Mouse (Mus musculus): Measurements from ENCODE around the gene Kcnb1. TPM values are rescaled to one million over a fixed set of nuclear protein-coding genes. Genes with fewer than 3 reads are reported as not detected.

Gene Kcnb1
- polyA plus RNA-seq, 1 experiment: 2.1 TPM

GRCm38 (mm10) chr2:167101743-167102441 is 88.1 kb downstream of the Kcnb1 start:
- no peaks in the 10 kb centered on the region for H3K27me3 ChIP-seq (ENCODE audit: control insufficient read depth, insufficient read depth, low read length)
- peak overlapping the region; percentile 26; the same call in 1 of the 2 replicates for H3K27ac ChIP-seq (ENCODE audit: control insufficient read depth, insufficient read depth, low read length)
- H3K4me1 ChIP-seq (replicated peaks; ENCODE audit: control insufficient read depth, insufficient read depth, low read length): peaks cover 7% of the 10 kb centered on the region
- H3K4me3 ChIP-seq (ENCODE audit: control insufficient read depth, insufficient read depth, low read length): peak overlapping the region; percentile 42
- H3K36me3 ChIP-seq (ENCODE audit: control insufficient read depth, insufficient read depth, low read length): no peaks in the 10 kb centered on the region
- DNase-seq: peak; percentile 84
- TF ChIP-seq CTCF (IDR thresholded peaks at IDR 0.05; ENCODE audit: borderline replicate concordance, control insufficient read depth, extremely low read depth, insufficient read depth, low read length, poor library complexity) (no peak), POLR2A (IDR thresholded peaks at IDR 0.05; ENCODE audit: control insufficient read depth, extremely low read depth, insufficient read depth, low read length, poor library complexity) (no peak)
- WGBS: 6% methylated on average over 17 of the region's 17 CpGs

GRCm38 (mm10) chr2:167094688-167095087 is 95.3 kb downstream of the Kcnb1 start:
- WGBS: 80% methylated on average over 4 of the region's 4 CpGs
- Histone ChIP-seq H3K4me3 (ENCODE audit: control insufficient read depth, insufficient read depth, low read length) (no peak overlapping the region), H3K27me3 (ENCODE audit: control insufficient read depth, insufficient read depth, low read length) (no peaks in the 10 kb centered on the region), H3K27ac (ENCODE audit: control insufficient read depth, insufficient read depth, low read length) (no peak overlapping the region), H3K36me3 (ENCODE audit: control insufficient read depth, insufficient read depth, low read length) (no peaks in the 10 kb centered on the region), H3K4me1 (replicated peaks; ENCODE audit: control insufficient read depth, insufficient read depth, low read length) (no peaks in the 10 kb centered on the region)
- no peak for DNase-seq
- TF ChIP-seq CTCF (IDR thresholded peaks at IDR 0.05; ENCODE audit: borderline replicate concordance, control insufficient read depth, extremely low read depth, insufficient read depth, low read length, poor library complexity) (no peak), POLR2A (IDR thresholded peaks at IDR 0.05; ENCODE audit: control insufficient read depth, extremely low read depth, insufficient read depth, low read length, poor library complexity) (no peak)

- Histone ChIP-seq H3K4me1 (replicated peaks; ENCODE audit: control insufficient read depth, insufficient read depth, low read length) (no peaks in the 10 kb centered on the region), H3K4me3 (ENCODE audit: control insufficient read depth, insufficient read depth, low read length) (no peak overlapping the region), H3K36me3 (ENCODE audit: control insufficient read depth, insufficient read depth, low read length) (no peaks in the 10 kb centered on the region), H3K27ac (ENCODE audit: control insufficient read depth, insufficient read depth, low read length) (no peak overlapping the region), H3K27me3 (ENCODE audit: control insufficient read depth, insufficient read depth, low read length) (no peaks in the 10 kb centered on the region)
- TF ChIP-seq POLR2A (IDR thresholded peaks at IDR 0.05; ENCODE audit: control insufficient read depth, extremely low read depth, insufficient read depth, low read length, poor library complexity) (no peak), CTCF (IDR thresholded peaks at IDR 0.05; ENCODE audit: borderline replicate concordance, control insufficient read depth, extremely low read depth, insufficient read depth, low read length, poor library complexity) (no peak)
- DNase-seq: no peak
- WGBS: 33% methylated on average over 13 of the region's 13 CpGs
Observed at GRCm38 (mm10) chr2:167093171-167093900, 96.6 kb downstream of the Kcnb1 start.

GRCm38 (mm10) chr2:167090271-167090670 is 99.7 kb downstream of the Kcnb1 start:
- H3K4me1 ChIP-seq (replicated peaks; ENCODE audit: control insufficient read depth, insufficient read depth, low read length): no peaks in the 10 kb centered on the region
- DNase-seq: no peak
- no peak overlapping the region for H3K27ac ChIP-seq (ENCODE audit: control insufficient read depth, insufficient read depth, low read length)
- whole genome bisulfite sequencing: 89% methylated on average over 1 of the region's 1 CpGs
- H3K27me3 ChIP-seq (ENCODE audit: control insufficient read depth, insufficient read depth, low read length): no peaks in the 10 kb centered on the region
- no peaks in the 10 kb centered on the region for H3K36me3 ChIP-seq (ENCODE audit: control insufficient read depth, insufficient read depth, low read length)
- H3K4me3 ChIP-seq (ENCODE audit: control insufficient read depth, insufficient read depth, low read length): no peak overlapping the region
- TF ChIP-seq CTCF (IDR thresholded peaks at IDR 0.05; ENCODE audit: borderline replicate concordance, control insufficient read depth, extremely low read depth, insufficient read depth, low read length, poor library complexity): no peak
- no peak for TF ChIP-seq POLR2A (IDR thresholded peaks at IDR 0.05; ENCODE audit: control insufficient read depth, extremely low read depth, insufficient read depth, low read length, poor library complexity)

GRCm38 (mm10) chr2:167086836-167087235 is 103.1 kb downstream of the Kcnb1 start:
- no peak overlapping the region for H3K27ac ChIP-seq (ENCODE audit: control insufficient read depth, insufficient read depth, low read length)
- WGBS: 91% methylated on average over 5 of the region's 5 CpGs
- no peaks in the 10 kb centered on the region for H3K27me3 ChIP-seq (ENCODE audit: control insufficient read depth, insufficient read depth, low read length)
- DNase-seq: no peak
- H3K36me3 ChIP-seq (ENCODE audit: control insufficient read depth, insufficient read depth, low read length): no peaks in the 10 kb centered on the region
- H3K4me1 ChIP-seq (replicated peaks; ENCODE audit: control insufficient read depth, insufficient read depth, low read length): no peaks in the 10 kb centered on the region
- TF ChIP-seq CTCF (IDR thresholded peaks at IDR 0.05; ENCODE audit: borderline replicate concordance, control insufficient read depth, extremely low read depth, insufficient read depth, low read length, poor library complexity) (no peak), POLR2A (IDR thresholded peaks at IDR 0.05; ENCODE audit: control insufficient read depth, extremely low read depth, insufficient read depth, low read length, poor library complexity) (no peak)
- H3K4me3 ChIP-seq (ENCODE audit: control insufficient read depth, insufficient read depth, low read length): no peak overlapping the region

- Histone ChIP-seq H3K27me3 (ENCODE audit: control insufficient read depth, insufficient read depth, low read length) (no peaks in the 10 kb centered on the region), H3K27ac (ENCODE audit: control insufficient read depth, insufficient read depth, low read length) (no peak overlapping the region), H3K4me1 (replicated peaks; ENCODE audit: control insufficient read depth, insufficient read depth, low read length) (peaks cover 7% of the 10 kb centered on the region), H3K36me3 (ENCODE audit: control insufficient read depth, insufficient read depth, low read length) (no peaks in the 10 kb centered on the region), H3K4me3 (ENCODE audit: control insufficient read depth, insufficient read depth, low read length) (no peak overlapping the region)
- no peak for DNase-seq
- TF ChIP-seq POLR2A (IDR thresholded peaks at IDR 0.05; ENCODE audit: control insufficient read depth, extremely low read depth, insufficient read depth, low read length, poor library complexity) (no peak), CTCF (IDR thresholded peaks at IDR 0.05; ENCODE audit: borderline replicate concordance, control insufficient read depth, extremely low read depth, insufficient read depth, low read length, poor library complexity) (no peak)
- WGBS: 93% methylated on average over 11 of the region's 11 CpGs
Observed at GRCm38 (mm10) chr2:167086092-167086491, 103.9 kb downstream of the Kcnb1 start.
